Mouse (Mus musculus) testis, adult 2 months (tissue): Measurements from ENCODE around the gene Prkar2a.

Experiments
- CTCF ChIP-seq: fragments of 200-500 bp; IDR thresholded peaks from 2 replicates; pipeline ENCODE4 v1.5.1; 2012; ENCODE audit warnings: low read depth, mild to moderate bottlenecking, inconsistent platforms, low read length, moderate library complexity; ENCODE audit not compliant: control insufficient read depth, insufficient read depth, insufficient replicate concordance
- POLR2A ChIP-seq: fragments of 200-500 bp; IDR thresholded peaks from 2 replicates; pipeline ENCODE4 v1.6.1; 2012; ENCODE audit warnings: low read depth, mild to moderate bottlenecking, inconsistent platforms, low read length, moderate library complexity; ENCODE audit not compliant: control insufficient read depth

DNA sequence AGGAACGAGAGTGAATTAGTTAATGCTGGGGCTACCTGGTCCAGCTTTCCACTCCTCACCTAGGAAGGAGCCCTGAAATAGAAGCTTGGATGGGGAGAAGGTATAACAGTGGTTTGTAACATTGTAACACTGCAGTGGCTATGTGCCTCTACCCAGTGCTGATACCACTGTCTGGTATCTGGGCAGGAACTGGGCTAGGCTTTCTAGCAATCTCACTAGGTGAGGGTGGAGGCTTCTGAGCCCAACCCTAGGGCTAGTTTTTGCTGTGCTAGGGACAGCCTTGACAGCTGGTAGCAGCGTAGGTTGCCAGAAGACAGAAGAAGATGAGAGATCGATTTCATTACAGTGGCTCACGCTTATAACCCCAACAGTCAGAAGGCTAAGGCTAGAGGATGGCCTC lies 87.5 kb downstream of the Prkar2a start:
- no peak for TF ChIP-seq CTCF
- TF ChIP-seq POLR2A, result no peak
